Mouse (Mus musculus) lung, postnatal 4 days (tissue): ENCODE results near the gene Cdh22.

ENCODE experiments used
- DNase-seq, 2 experiments: peaks; one replicate each; pipeline ENCODE4 v3.0.0; 2021

The Cdh22 gene

DNA sequence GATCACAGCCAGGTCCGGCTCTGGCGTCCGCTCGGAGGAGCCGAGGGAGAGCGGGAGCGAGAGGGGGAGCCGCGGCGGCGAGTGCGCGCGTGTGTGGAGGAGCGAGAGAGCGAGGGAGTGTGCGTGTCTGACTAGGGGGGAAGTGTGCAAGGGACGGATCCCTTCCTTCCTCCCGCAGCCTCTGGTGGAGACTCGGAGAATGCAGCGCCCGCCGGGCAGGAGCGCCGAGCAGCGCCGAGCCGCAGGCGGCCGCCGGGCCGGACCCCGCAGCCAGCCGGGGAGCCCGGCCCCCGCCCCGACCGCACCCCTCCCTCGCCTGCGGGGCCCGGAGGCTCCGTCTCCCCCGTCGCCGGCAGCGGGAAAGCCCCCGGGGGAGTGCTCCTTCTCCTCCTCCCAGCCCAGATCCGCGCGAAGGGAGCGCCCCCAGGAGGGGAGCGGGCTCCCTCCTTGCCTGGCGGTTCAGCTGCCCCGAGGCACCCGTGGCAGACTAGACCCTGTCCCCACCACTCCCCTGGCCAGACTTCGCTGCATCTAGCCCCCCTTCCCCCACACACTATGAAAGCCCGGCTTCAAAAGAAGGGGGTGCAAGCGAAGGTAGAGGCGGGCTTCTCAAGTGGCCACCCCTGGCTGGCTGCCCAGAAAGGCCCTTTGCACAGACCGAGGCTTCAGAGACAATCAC lies at the start of gene Cdh22:
Gene Cdh22 (minus strand): TSS at position 241 of the 679 bp plus-strand sequence.
- peak; percentile 79 for DNase-seq

DNA sequence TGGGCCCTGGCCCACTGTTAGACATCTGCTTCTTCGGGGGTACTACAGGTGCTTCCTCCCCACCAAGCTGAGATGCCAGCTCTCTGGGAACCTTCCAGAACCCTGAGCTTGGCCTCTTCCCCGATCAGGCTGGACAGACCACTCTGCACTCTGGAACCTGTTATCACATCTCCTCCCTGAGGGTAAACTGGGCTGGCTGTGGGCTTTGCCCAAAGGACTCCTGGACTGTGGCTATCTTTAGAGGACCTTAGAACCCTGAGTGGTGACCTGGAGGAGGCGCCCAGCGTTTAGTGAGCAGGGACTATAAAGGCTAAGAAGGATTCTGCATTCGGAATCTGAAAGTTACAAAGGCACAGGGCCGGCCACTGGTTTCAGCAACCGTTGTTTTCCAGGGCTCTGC lies 49.7 kb upstream of the Cdh22 start:
- no peak for DNase-seq

DNA sequence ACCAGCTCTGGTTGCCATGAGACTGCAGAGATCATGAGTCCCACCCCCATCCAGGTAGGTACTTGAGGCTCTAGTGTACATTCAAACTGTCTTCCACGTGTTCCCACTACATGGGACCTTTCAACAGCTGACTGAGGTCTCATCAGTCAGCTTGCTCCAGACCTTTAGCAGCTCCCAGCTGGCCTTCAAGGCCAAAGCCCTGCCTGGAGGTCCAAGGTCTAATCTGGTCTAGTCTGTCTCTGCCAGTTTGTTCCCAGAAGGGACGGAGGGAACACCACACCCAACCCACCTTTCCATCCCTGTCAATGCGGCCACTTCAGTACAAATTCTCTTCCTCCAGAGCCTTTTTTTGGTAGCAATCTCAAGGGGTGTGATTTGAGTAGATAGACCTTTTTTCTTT lies 49.0 kb upstream of the Cdh22 start:
- DNase-seq = no peak

DNA sequence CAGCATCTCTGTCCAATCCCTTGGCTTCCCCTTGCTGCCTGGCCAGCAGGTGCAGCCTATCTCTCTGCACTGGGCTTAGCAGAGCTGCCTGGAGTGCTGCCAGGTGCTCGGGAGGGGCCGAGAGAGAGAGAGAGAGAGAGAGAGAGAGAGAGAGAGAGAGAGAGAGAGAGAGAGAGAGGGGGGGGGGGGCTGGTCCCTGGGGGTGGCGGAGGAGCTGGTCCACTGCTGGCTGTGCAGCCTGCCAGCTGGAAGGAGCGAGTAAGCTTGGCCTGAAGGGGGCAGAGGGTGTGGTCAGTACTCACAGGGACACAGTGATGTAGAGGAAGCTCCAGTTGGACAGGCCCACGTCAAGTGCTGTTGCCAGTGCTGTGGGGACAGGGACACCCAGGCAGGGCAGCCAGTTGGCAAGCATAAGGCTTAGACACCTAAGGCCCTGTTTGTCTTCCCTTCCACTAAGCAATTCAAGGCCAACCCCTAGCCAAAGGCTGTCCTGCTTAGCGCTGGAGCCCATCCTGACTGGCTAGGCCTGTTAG lies 47.2 kb upstream of the Cdh22 start:
- peak; percentile 20 to 68 for DNase-seq

DNA sequence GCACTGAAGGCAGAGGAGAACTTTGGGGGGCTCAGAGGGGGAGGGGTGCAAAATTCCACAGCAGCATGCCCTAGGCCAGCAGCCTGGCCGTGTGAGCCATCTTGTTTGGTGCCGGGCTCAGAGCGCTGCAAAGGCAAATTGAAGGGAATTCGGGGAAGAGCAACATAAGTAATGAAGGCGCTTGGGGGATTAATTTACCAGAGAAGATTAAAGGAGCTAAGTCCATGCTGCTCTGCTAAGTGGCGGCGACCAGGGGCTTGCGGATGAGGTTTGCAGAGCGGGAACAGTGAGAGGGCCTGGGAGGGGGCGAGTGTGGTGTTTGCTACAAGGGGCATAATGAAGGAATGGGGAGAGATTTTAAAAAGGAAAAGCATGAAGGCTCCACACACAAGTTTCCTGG lies 44.7 kb upstream of the Cdh22 start:
- DNase-seq = no peak

DNA sequence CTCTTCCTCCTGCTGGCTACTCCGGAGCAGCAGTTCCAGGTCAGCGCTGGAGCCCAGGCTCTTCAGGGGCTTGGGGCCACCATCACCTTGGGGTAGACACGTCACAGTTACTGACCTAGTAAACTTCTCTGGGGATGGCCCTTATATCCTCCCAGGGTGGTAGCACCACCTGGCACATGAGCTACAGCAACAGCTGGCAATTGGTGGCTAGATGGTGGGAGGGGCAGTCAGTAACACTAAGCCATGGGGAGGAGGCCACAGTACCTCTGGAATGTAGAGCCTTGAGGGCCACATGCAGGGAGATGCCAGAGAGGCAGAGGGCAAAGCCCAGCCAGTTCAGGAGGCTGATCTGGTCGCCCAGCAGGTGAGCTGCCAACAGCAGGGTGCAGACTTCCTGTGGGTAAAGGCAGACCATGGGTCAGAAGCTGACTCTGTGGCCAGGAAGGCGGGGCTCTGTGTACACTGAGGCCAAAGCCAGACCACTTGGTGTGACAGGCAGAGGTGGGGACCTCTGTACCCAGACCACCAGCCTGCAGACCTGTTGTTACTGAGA lies 42.6 kb upstream of the Cdh22 start:
- no peak for DNase-seq

DNA sequence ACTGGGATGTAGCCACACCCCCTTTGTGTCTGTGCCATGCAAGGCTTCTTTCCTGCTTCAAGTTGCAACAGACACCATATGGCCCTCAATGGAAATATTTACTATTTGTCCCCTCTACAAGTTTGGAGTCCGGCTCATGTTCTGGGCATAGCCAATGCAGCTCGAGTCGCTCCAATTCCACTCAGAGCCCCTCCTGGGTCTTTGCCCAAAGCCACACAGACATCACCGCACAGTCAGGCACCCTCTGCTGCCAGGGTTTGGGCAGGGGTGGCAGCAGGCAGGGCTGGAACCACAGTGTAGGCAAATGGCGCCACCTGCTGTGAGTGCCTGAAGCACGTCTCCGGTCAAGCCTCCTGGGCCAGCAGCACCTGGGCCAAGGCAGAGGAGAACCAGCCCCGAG lies 41.2 kb upstream of the Cdh22 start:
- peak; percentile 72 to 76 for DNase-seq

DNA sequence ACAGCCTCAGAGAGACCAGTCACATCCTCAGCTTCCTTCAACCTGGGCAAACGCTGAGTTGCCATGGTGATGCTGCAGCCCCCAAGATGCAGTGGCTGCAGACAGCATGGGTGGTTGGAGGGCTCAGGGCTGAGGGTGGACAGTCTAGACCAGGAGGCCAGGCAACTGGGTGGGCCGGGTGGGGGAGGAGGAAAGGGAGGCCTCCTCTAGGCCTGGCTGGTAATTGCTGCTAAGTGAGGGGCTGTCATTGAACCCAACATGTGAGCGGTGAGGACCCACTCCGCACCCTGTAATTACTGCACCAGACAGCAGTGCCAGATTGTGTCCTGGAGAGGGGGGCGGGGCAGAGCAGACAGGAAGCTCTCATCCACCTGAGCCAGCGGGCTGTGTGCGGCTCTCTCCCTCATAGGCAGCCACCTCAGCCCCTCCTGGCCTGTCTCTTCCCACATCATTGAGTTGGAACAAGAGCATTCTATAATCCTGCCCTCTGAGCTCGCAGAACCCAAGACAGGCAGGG lies 40.5 kb upstream of the Cdh22 start:
- no peak for DNase-seq

DNA sequence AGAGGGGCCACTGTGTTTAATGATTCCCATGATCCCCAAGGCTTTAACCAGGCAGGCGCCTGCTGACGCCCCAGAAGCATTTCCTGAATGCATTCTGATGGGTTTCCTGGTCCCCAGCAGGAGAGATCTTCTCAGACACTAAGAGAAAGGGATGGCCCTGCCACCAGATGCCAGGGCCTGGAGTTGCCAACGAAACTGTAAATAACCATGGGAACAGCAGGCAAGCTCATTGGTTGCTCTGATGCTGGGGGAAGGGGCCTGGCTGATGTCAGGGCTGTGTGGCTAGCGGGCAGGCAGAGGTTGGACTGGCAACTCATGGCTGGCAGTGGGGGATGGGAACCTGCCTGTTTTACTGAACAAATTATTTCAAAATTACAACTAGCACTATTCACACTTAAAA lies 38.9 kb upstream of the Cdh22 start:
- DNase-seq = no peak

DNA sequence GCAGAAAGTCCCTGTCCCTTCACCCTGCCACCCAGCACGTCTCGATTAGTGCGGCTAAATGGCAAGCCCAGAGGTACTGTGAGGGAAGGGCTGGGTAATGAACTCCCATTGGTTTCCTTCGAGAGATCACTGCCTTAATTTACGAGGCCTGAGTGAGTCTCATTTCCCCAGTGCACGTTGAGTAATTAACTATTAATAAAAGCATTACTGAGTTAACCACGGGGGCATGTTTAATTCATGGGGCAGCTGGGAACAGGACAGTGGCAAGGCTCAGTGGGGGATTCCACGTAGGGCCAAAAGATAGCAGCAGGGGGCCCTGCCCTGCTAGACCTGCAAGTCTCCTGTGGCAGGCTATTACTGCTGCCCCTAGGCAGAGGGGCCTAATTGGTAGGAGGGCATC lies 36.7 kb upstream of the Cdh22 start:
- DNase-seq = no peak

DNA sequence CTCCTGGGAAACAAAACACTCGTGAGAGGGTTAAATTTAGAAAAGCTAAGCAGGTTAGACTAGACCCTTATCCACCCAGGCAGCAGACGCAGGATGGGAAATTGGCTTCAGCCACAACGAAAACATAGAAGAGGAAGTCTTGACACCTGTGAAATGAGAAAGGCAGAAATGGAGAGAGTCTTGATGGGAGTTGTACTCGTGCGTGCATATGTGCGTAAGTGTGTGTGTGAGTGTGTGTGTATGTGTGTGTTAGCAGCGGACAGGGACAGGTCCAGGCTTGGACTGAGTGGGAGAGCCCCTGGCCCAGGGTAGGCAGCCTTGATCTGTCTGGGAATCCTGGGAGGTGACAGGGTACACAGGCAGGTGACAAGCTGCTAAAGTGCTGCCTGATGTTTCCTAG lies 36.2 kb upstream of the Cdh22 start:
- DNase-seq = no peak

DNA sequence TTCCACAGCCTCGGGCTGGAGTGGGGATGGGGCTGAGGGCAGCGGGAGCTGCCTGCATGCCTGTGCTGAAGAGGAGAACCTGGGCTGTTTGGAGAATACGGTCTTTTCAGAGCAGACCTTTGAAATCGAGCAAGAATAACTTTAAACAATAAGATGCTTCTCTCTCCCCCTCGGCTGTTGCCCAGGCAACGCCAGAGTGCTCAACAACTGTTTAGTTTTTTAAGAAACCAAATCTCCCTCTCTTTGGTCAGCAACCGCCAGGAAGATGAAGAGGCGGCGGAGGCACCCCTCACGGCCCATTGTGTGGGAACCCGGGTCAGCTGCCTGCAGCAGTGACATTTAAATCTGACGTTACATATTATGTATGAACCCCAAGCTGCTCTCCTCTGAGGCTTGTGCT lies 32.1 kb upstream of the Cdh22 start:
- no peak for DNase-seq

DNA sequence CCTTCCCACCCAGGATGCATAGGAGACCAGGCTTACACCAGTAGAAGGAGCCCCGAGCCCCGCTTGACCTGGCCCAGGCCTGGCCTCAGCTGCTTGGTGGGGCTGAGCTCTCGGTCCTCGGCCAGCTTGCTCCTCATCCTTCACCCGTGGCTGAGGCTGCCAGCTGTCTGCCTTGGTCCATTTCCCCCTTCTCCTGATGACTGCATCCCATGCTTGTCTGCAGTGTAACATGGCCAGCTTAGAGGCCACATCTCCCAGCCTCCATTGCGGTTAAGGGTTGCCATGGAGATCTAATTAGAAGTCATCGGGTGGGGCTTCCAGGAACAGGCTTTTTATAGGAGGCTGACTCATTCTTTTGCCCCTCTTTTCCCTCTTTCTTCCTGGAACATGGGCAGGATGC lies 29.2 kb upstream of the Cdh22 start:
- DNase-seq = peak in 1 of 2 experiments; percentile 44

DNA sequence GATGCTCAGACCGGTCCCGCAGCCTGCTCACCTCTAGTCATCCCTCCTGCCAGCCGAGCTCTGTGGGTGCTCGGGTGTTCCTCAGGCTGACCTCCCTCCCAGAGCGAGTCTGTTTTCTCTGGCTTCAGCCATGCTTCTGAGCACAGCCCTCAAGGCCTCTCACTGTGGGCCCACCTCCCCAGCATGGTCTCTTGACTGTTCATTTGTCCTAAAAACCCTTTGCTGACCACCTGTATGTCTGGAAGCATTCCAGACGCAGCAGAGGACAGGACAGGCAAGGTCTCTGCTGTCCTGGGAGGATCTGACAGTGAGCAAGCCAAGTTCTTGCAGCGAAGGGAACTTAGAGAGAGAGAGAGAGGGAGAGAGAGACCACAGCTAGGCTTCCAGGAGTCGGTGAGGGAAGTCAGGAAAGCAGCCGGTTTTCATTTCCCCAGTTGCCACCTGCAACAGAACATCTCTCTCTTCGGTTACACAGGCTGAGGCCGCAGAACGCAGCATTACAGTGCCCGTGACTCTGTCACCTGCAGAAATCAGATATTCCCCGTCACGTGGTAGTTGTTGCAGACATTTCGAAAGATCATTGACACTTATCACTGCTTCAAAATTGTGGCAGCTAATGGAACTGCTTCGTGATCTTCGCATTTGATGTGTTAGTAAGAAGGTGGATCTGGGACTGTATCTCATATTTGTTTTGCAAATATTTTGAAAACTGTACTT lies 27.8 kb upstream of the Cdh22 start:
- DNase-seq = no peak

DNA sequence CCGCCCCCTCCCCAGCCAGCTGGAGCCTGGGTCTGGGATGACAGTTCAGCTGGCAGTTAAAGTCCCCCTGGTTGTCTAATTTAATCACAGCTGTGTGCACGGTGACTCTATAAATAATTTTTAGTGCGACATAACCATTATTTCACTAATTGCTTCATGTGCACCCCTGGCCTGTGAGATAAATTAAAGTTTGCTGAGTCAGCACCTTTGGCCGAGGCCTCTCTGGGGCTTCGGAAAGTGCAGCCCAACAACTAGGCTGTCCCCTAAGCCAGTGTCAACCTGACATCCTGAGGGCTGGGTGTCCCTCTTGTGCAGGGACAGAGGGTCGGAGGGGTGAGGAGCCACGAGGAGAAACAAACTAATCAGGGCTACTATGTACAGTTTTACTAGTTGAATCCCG lies 25.2 kb upstream of the Cdh22 start:
- DNase-seq = no peak

DNA sequence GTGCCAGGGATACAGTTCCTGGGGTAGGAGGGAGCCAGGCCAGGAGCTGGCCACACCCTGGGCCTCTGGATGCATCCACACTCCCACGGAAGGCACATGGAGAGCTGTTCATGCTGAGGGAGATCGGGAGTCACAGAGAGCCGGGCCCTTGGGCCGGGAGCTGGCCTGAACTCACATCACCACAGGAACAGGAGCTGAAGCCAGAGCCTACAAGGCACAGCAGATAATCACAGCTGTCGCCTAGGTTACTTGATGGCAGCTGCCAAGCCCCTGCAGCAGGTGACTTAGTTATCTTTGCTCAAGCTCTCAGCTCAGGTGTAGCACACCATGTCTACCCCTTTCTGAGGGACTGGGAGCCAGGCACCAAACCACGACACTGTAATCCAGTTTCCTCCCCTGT lies 23.7 kb upstream of the Cdh22 start:
- DNase-seq = no peak

DNA sequence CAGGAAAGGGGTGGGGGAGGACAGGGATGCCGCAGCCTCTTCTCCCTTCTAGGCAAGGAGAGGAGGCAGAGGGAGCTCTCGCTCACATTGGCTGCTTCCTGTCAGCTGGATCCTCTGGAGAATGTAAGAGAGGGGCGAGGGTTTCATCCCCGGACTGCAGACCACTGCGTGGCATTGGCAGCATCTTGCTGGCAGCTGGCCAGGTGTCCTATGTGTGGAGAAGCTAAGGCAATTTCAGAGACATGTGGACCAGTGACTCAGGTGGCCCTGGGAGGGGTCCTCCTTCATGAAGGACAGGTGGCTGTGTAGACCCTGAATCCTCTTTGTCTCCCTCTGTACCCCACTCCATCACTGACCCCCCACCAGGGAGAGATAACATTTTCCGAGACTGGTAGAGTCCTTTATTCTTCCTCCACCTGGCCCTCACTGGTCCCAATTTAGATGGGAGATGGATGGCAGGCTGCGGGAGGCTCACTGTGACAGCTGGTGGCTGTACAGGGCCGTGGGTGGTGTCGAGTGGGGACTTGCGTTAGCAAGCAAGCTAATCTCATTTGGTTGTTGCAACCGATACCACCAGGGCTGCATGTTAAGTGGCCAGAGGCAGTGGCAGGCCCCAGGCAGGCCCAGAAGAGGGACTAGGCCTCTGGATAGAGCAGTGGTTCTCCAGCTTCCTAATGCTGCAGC lies 22.6 kb upstream of the Cdh22 start:
- DNase-seq = no peak

DNA sequence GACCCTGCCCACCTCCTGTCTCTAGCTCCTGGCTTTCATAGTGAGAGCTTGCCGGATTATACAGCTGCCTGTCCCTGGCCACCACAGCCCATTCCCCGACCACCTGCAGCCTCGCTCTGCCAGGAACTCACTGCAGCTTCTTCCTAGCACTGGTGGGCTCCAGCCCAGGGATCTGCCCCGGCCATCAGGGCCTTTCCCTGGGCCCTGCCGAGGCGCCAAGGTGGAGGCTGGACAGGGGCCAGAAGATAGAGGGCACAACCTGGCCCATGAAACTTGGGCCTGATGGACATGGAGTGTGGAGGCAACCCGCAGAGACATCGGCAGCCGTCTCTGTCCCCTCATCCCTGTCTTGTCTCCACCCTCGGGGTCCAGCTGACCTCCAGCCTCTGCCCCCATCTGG lies 21.6 kb upstream of the Cdh22 start:
- DNase-seq = no peak

DNA sequence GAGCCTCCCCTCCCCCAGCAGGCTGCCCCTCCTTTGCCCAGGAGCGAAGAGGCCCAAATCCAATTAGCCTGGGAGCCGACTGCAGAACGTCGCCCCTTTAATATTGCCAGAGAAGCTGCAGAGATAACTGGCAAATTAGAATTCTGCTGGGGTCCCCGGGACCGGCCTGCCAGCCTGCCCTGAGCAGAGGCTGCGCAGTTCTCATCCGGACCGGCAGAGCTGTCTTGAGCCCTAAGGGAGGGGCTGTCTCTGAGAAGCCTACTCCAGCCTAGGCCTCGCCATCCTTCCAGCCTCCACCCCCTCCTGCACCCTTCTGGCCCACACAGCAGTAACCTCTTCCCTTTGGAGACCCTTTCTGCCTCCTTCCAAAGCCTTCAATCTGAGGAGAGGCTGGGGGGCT lies 19.2 kb upstream of the Cdh22 start:
- DNase-seq = no peak

DNA sequence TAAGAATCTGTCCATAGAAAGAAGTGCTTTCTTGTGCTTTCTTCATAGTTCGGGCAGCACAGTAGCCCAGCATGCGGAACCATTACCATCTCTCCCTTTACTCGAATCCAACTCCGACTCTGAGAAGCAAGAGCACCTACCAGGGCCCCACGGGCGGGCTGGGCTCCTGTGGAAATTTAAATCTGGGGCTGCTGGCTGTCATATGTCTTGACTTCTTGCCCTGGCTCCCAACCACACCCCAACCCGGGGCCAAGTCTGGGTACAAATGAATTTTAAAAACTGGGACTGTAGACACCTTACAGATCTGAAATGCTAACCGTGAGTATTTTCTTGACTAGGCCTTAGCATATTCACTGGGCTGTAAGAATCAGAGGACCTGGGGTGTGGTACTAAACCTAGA lies 18.6 kb upstream of the Cdh22 start:
- no peak for DNase-seq

DNA sequence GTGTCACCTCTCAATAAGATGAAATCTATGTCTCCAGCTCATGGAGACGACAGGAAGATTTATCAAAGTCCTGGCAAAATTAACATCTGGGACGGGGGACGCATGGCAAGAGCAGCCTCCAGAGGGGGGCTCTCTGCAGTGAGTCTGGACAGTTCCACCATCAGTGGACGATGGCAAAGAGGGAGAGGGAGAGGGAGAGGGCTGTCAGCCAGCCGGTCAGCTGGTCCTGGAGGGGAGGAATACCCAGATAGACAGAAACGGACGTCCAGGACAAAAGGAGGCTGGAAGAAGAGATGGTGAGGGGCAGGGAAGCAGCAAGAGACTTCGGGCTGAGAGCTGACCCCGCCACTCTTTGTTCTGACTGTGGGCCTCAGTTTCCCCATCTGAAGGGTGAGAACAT lies 18.1 kb upstream of the Cdh22 start:
- no peak for DNase-seq

DNA sequence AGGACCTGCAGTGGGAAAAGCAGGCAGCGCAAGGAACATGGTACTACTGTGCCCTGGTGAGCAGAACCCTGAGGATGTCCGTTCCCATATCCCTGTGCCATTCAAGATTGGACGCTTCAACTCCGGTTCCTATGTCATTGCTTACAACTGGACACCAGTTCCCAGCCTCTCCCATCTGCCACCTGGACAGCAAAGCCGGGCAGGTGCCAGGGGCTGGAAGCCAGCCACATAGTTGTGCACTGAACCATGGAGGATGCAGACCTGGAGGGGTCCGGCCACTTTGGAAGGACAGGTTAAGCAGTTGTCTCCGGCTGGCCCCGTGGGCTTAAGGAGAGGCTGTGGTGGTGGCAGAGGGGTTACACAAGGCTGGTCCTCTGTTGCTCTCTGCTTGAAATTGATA lies 17.7 kb upstream of the Cdh22 start:
- no peak for DNase-seq

DNA sequence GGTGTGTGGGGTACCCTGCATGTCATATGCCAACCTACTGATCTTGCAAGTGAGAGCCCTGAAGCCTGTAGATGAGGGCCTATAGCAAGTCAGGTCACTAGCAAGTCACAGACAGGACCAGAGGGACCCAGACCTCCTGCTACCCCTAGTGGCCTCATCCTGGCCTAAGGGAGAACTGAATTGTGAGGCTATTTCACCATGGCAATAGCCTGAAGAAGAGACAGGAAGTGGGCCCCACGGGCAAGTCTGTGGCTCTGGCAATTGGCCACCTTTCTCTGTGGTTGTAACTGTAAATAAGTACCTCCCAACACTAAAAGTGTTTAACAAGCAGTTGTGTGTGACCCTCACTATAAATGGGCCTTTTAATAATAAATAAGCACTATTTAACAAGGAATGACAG lies 16.2 kb upstream of the Cdh22 start:
- peak in 1 of 2 experiments; percentile 25 for DNase-seq
